Mouse (Mus musculus) cerebellum, adult 2 months (tissue): ENCODE data around the gene Capn11.

Experiments
- CTCF ChIP-seq: fragments of 200-500 bp; IDR thresholded peaks from 2 replicates; pipeline ENCODE4 v1.5.1; 2011; ENCODE audit warnings: low read depth, mild to moderate bottlenecking, control low read depth, low read length, moderate library complexity, borderline replicate concordance; ENCODE audit not compliant: insufficient read depth
- POLR2A ChIP-seq: fragments of 200-500 bp; IDR thresholded peaks from 2 replicates; pipeline ENCODE4 v1.6.1; 2011; ENCODE audit warnings: low read length, control low read depth, borderline replicate concordance; ENCODE audit not compliant: insufficient read depth

GRCm38 (mm10) chr17:45690044-45690443, 30.9 kb upstream of the Capn11 start:
- TF ChIP-seq CTCF = no peak
- TF ChIP-seq POLR2A = no peak
